Mouse (Mus musculus) forebrain, embryonic 16.5 days (tissue): ENCODE results near the gene Gm28043. TPM values are rescaled to one million over a fixed set of nuclear protein-coding genes. Genes with fewer than 3 reads are reported as not detected.

Experiments
- ATAC-seq: fragments of 200-750 bp; cut with Nextera tagmentation; 2 replicates; pipeline ENCODE4 v1.8.0; 2017; ENCODE audit warnings: mild to moderate bottlenecking, moderate library complexity
- H3K27ac ChIP-seq: fragments of 300-500 bp; sonication (generic); 2 replicates; pipeline ENCODE4 v1.5.1; 2014; ENCODE audit warnings: low read length, control low read depth
- H3K27me3 ChIP-seq: fragments of 300-500 bp; sonication (generic); replicated peaks from 2 replicates; pipeline ENCODE4 v1.6.1; 2014; ENCODE audit warnings: low read length; ENCODE audit not compliant: control insufficient read depth, insufficient read depth
- H3K36me3 ChIP-seq: fragments of 300-500 bp; sonication (generic); 2 replicates; pipeline ENCODE4 v1.6.1; 2014; ENCODE audit not compliant: control insufficient read depth, insufficient read depth
- H3K4me1 ChIP-seq: fragments of 300-500 bp; sonication (generic); replicated peaks from 2 replicates; pipeline ENCODE4 v1.6.1; 2014; ENCODE audit warnings: low read length; ENCODE audit not compliant: control insufficient read depth, insufficient read depth
- H3K4me2 ChIP-seq: fragments of 300-500 bp; sonication (generic); 2 replicates; pipeline ENCODE4 v1.6.1; 2014; ENCODE audit warnings: mild to moderate bottlenecking, low read length, control low read depth
- H3K4me3 ChIP-seq: fragments of 300-500 bp; sonication (generic); replicated peaks from 2 replicates; pipeline ENCODE4 v1.5.1; 2014; ENCODE audit warnings: mild to moderate bottlenecking, low read length, control low read depth
- H3K9ac ChIP-seq: fragments of 300-500 bp; sonication (generic); replicated peaks from 2 replicates; pipeline ENCODE4 v1.6.1; 2014; ENCODE audit warnings: low read depth, low read length, control low read depth
- H3K9me3 ChIP-seq: fragments of 300-500 bp; sonication (generic); 2 replicates; pipeline ENCODE4 v1.6.1; 2016; ENCODE audit warnings: low read length; ENCODE audit not compliant: control insufficient read depth
- whole genome bisulfite sequencing: fragments of 180-500 bp; shearing (Covaris S2); extraction: QIAGEN DNeasy Blood & Tissue Kit; methylation state at CpG from one replicate; pipeline ENCODE4 v1.1.7; 2014; 5-methylcytosine and 5-hydroxymethylcytosine counted together
- polyA plus RNA-seq: library from polyadenylated mRNA; unstranded; fragments of >200 nt; fragmentation: Nextera tagmentation; extraction: Ambion mirVana; gene quantifications from 2 replicates; pipeline ENCODE4 v1.2.1, GENCODE M21; 2015

Gm28043 gene
- polyA plus RNA-seq, 1 experiment from 2014 or later = 2.6 TPM

- WGBS = 96% methylated on average over 8 of the region's 8 CpGs
- Histone ChIP-seq H3K4me2 (no peak overlapping the region), H3K9ac (no peak overlapping the region), H3K4me1 (no peaks in the 10 kb centered on the region), H3K9me3 (no peaks in the 10 kb centered on the region), H3K36me3 (peaks cover 31% of the 10 kb centered on the region), H3K27me3 (no peaks in the 10 kb centered on the region), H3K4me3 (no peak overlapping the region), H3K27ac (no peak overlapping the region)
- ATAC-seq = no peak
Observed at GRCm38 (mm10) chr17:29696940-29697339, 82.3 kb downstream of the Gm28043 start.

- H3K36me3 ChIP-seq = peaks cover 31% of the 10 kb centered on the region
- no peak for ATAC-seq
Observed at GRCm38 (mm10) chr17:29698421-29698820, 83.7 kb downstream of the Gm28043 start.

DNA sequence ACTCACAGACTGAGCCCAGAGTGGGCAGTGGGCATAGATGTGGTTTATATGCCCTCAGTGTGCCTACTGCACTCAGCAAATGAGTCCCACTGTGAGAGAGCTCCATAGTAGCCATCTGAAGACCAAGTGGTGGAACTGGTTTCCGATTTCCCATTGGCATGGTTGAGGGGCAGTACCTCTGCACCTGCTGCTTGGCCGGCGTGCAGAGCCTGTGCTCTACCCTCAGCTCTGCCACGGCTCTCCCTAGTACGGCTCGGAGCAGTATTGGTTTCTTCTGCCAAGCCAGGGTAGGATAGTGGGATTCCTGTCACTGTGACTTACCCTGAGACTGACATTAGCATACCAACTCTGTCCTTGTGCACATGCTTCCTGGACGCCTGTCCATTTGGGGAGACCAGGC lies 85.9 kb downstream of the Gm28043 start:
- peaks cover 22% of the 10 kb centered on the region for H3K4me1 ChIP-seq
- H3K9ac ChIP-seq = no peak overlapping the region
- H3K9me3 ChIP-seq = no peaks in the 10 kb centered on the region
- no peak overlapping the region for H3K4me2 ChIP-seq
- no peak for ATAC-seq
- H3K27me3 ChIP-seq = no peaks in the 10 kb centered on the region
- H3K4me3 ChIP-seq = no peak overlapping the region
- peaks cover 24% of the 10 kb centered on the region for H3K36me3 ChIP-seq
- H3K27ac ChIP-seq = no peak overlapping the region
- 97% methylated on average over 7 of the region's 7 CpGs for WGBS

More at GRCm38 (mm10) chr17:29698421-29698820, 83.7 kb downstream of the Gm28043 start:
- no peaks in the 10 kb centered on the region for H3K9me3 ChIP-seq
- peaks cover 14% of the 10 kb centered on the region for H3K4me1 ChIP-seq
- H3K27me3 ChIP-seq = no peaks in the 10 kb centered on the region
- H3K4me3 ChIP-seq = no peak overlapping the region
- 93% methylated on average over 6 of the region's 6 CpGs for WGBS
- H3K4me2 ChIP-seq = no peak overlapping the region
- H3K27ac ChIP-seq = no peak overlapping the region
- no peak overlapping the region for H3K9ac ChIP-seq

- H3K9me3 ChIP-seq = no peaks in the 10 kb centered on the region
- peaks cover 12% of the 10 kb centered on the region for H3K36me3 ChIP-seq
- no peaks in the 10 kb centered on the region for H3K27me3 ChIP-seq
- peak overlapping the region; percentile 49 for H3K27ac ChIP-seq
- no peak overlapping the region for H3K4me3 ChIP-seq
- 58% methylated on average over 4 of the region's 4 CpGs for WGBS
- peaks cover 42% of the 10 kb centered on the region for H3K4me1 ChIP-seq
- ATAC-seq = peak; percentile 58
- no peak overlapping the region; the same call in 1 of the 2 replicates for H3K9ac ChIP-seq
- H3K4me2 ChIP-seq = no peak overlapping the region
Observed at GRCm38 (mm10) chr17:29702938-29703710, 88.4 kb downstream of the Gm28043 start.

GRCm38 (mm10) chr17:29704781-29705180 lies 90.1 kb downstream of the Gm28043 start:
- H3K4me1 ChIP-seq = peaks cover 59% of the 10 kb centered on the region
- H3K36me3 ChIP-seq = peaks cover 8% of the 10 kb centered on the region
- H3K27me3 ChIP-seq = no peaks in the 10 kb centered on the region
- no peaks in the 10 kb centered on the region for H3K9me3 ChIP-seq
- 21% methylated on average over 3 of the region's 3 CpGs for WGBS
- no peak overlapping the region for H3K27ac ChIP-seq
- no peak overlapping the region for H3K9ac ChIP-seq
- H3K4me2 ChIP-seq = no peak overlapping the region
- no peak overlapping the region for H3K4me3 ChIP-seq
- ATAC-seq = peak; percentile 62

- Histone ChIP-seq H3K9me3 (no peaks in the 10 kb centered on the region), H3K27me3 (no peaks in the 10 kb centered on the region), H3K4me3 (no peak overlapping the region), H3K36me3 (no peaks in the 10 kb centered on the region), H3K4me1 (peaks cover 70% of the 10 kb centered on the region), H3K9ac (no peak overlapping the region), H3K4me2 (no peak overlapping the region), H3K27ac (no peak overlapping the region)
- ATAC-seq = no peak
- 81% methylated on average over 5 of the region's 5 CpGs for WGBS
Observed at GRCm38 (mm10) chr17:29705881-29706280, 91.2 kb downstream of the Gm28043 start.

GRCm38 (mm10) chr17:29706981-29707545 lies 92.4 kb downstream of the Gm28043 start:
- peak overlapping the region; percentile 16; the same call in 1 of the 2 replicates for H3K27ac ChIP-seq
- H3K9ac ChIP-seq = 0 out of 2 replicates have a peak overlapping the region, but pooled peaks have one; percentile 14
- H3K36me3 ChIP-seq = no peaks in the 10 kb centered on the region
- H3K4me2 ChIP-seq = no peak overlapping the region
- 9% methylated on average over 5 of the region's 5 CpGs for WGBS
- peak; percentile 27; the same call in 1 of the 2 replicates for ATAC-seq
- H3K9me3 ChIP-seq = no peaks in the 10 kb centered on the region
- H3K27me3 ChIP-seq = no peaks in the 10 kb centered on the region
- peaks cover 81% of the 10 kb centered on the region for H3K4me1 ChIP-seq
- H3K4me3 ChIP-seq = no peak overlapping the region

DNA sequence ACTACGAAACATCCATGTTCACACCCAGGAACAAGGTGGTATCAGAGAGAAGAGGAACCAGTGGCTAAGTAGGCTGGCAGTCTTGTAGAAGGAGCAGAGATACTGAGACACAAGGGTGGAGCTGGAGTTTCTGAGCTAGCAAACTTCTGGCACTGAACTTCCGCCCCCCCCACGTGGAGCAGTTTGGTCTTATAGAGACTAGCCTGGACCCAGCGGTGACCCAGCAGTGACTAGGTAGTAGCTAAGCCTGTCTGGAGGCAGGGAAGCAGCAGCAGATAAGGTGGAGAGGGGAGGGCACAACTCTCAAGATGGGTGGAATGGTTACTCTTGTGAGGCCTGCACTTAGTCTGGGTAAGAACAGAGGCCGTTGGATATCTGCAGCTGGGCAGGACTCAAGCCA lies 94.1 kb downstream of the Gm28043 start:
- H3K27me3 ChIP-seq = no peaks in the 10 kb centered on the region
- peaks cover 76% of the 10 kb centered on the region for H3K4me1 ChIP-seq
- H3K36me3 ChIP-seq = no peaks in the 10 kb centered on the region
- no peak overlapping the region for H3K4me2 ChIP-seq
- no peak overlapping the region for H3K4me3 ChIP-seq
- H3K27ac ChIP-seq = no peak overlapping the region
- 82% methylated on average over 5 of the region's 5 CpGs for WGBS
- no peaks in the 10 kb centered on the region for H3K9me3 ChIP-seq
- H3K9ac ChIP-seq = no peak overlapping the region
- ATAC-seq = no peak

DNA sequence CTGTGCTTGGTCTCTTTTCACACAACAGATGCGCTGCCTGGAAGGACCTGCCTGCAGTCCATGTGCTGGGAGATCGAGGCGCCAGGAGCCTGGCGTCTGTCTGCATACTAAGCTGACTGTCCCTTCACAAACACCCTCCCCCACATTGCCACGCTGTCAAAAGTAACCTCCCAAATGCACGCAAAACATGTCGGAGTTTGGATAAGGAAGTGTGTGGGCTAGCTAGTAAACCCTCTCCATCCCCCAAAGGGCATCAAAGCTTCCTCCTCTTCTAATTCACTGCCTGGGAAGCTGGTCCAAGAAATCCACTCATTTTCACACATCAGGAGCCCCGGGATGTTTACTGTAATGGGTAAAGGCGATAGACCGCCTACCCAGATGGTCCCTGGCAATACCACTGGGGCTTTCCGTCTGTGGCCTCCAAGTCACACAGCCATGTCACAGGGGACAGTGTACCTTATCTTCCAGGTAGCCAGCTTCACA lies 95.9 kb downstream of the Gm28043 start:
- ATAC-seq = peak; percentile 57

More for the DNA sequence above, 95.9 kb downstream of the Gm28043 start:
- Histone ChIP-seq H3K4me1 (peaks cover 70% of the 10 kb centered on the region), H3K9ac (no peak overlapping the region; the same call in 1 of the 2 replicates), H3K27me3 (no peaks in the 10 kb centered on the region), H3K4me3 (no peak overlapping the region), H3K4me2 (no peak overlapping the region), H3K9me3 (no peaks in the 10 kb centered on the region), H3K27ac (peak overlapping the region; percentile 89), H3K36me3 (no peaks in the 10 kb centered on the region)
- WGBS = 41% methylated on average over 11 of the region's 11 CpGs
